Mouse (Mus musculus): Measurements from ENCODE around the gene Eif1.
A peak's percentile ranks its signal among the peaks of the same experiment; 100 is the strongest.
"Not testable (repeated sequence)": the region's sequence is repeated elsewhere in the genome, so short reads cannot be mapped to it uniquely, and the experiment has no call there.

Gene Eif1

GRCm38 (mm10) chr11:100319492-100320171 is at the start of gene Eif1:
Eif1 (plus strand) TSS chr11:100319885.
- peak; percentile 100 for DNase-seq (ENCODE audit: low spot score in 2 of 2)

- no peak for DNase-seq (ENCODE audit: low spot score in 2 of 2)
Measured at GRCm38 (mm10) chr11:100271878-100272277, 47.8 kb upstream of the Eif1 start.

- DNase-seq (ENCODE audit: low spot score in 2 of 2) = no peak
Measured at GRCm38 (mm10) chr11:100274719-100275118, 45.0 kb upstream of the Eif1 start.

GRCm38 (mm10) chr11:100275466-100275865 is 44.2 kb upstream of the Eif1 start:
- no peak for DNase-seq (ENCODE audit: low spot score in 2 of 2)

- no peak for DNase-seq (ENCODE audit: low spot score in 2 of 2)
Measured at GRCm38 (mm10) chr11:100277726-100278480, 41.8 kb upstream of the Eif1 start.

- DNase-seq (ENCODE audit: low spot score in 2 of 2) = no peak
Measured at GRCm38 (mm10) chr11:100278759-100279158, 40.9 kb upstream of the Eif1 start.

- DNase-seq (ENCODE audit: low spot score in 2 of 2) = peak; percentile 35 to 83
Measured at GRCm38 (mm10) chr11:100281596-100282544, 37.8 kb upstream of the Eif1 start.

- peak in 1 of 2 experiments; percentile 64 for DNase-seq (ENCODE audit: low spot score in 2 of 2)
Measured at GRCm38 (mm10) chr11:100282549-100282948, 37.1 kb upstream of the Eif1 start.

GRCm38 (mm10) chr11:100284988-100285387 is 34.7 kb upstream of the Eif1 start:
- no peak for DNase-seq (ENCODE audit: low spot score in 2 of 2)

GRCm38 (mm10) chr11:100287024-100287423 is 32.7 kb upstream of the Eif1 start:
- DNase-seq (ENCODE audit: low spot score in 2 of 2) = no peak

GRCm38 (mm10) chr11:100288942-100289341 is 30.7 kb upstream of the Eif1 start:
- DNase-seq (ENCODE audit: low spot score in 2 of 2) = no peak

- no peak for DNase-seq (ENCODE audit: low spot score in 2 of 2)
Measured at GRCm38 (mm10) chr11:100290235-100290634, 29.4 kb upstream of the Eif1 start.

- no peak for DNase-seq (ENCODE audit: low spot score in 2 of 2)
Measured at GRCm38 (mm10) chr11:100292884-100293283, 26.8 kb upstream of the Eif1 start.

GRCm38 (mm10) chr11:100295308-100295707 is 24.4 kb upstream of the Eif1 start:
- DNase-seq (ENCODE audit: low spot score in 2 of 2) = peak; percentile 45 to 76

- no peak for DNase-seq (ENCODE audit: low spot score in 2 of 2)
Measured at GRCm38 (mm10) chr11:100297801-100298200, 21.9 kb upstream of the Eif1 start.

- peak; percentile 51 to 76 for DNase-seq (ENCODE audit: low spot score in 2 of 2)
Measured at GRCm38 (mm10) chr11:100298274-100299036, 21.2 kb upstream of the Eif1 start.

GRCm38 (mm10) chr11:100300293-100300692 is 19.4 kb upstream of the Eif1 start:
- peak in 1 of 2 experiments; percentile 41 for DNase-seq (ENCODE audit: low spot score in 2 of 2)

- no peak for DNase-seq (ENCODE audit: low spot score in 2 of 2)
Measured at GRCm38 (mm10) chr11:100301292-100301691, 18.4 kb upstream of the Eif1 start.

- DNase-seq (ENCODE audit: low spot score in 2 of 2) = no peak
Measured at GRCm38 (mm10) chr11:100307900-100308299, 11.8 kb upstream of the Eif1 start.

- not testable (repeated sequence) for DNase-seq (ENCODE audit: low spot score in 2 of 2)
Measured at GRCm38 (mm10) chr11:100308672-100309071, 11.0 kb upstream of the Eif1 start.

- no peak for DNase-seq (ENCODE audit: low spot score in 2 of 2)
Measured at GRCm38 (mm10) chr11:100311656-100312055, 8.0 kb upstream of the Eif1 start.

Data from frontal cortex, postnatal 10 days (tissue).